ENCODE assay signal across 7 mouse cellular contexts in genomic region chr13:21913854-21914253, GRCm38 (mm10). TPM values are rescaled to one million over a fixed set of nuclear protein-coding genes. Genes with fewer than 3 reads are reported as not detected.
DNase-seq lines count a peak whose midpoint lies in the region; ATAC-seq and TF ChIP-seq lines count a peak whose summit lies in the region.

No protein-coding gene starts in this region.

- H3K27ac ChIP-seq in kidney, embryonic 15.5 days: no peak overlapping the region
- no peak overlapping the region for H3K27ac ChIP-seq in forebrain, embryonic 13.5 days
- H3K27ac ChIP-seq in liver, embryonic 16.5 days (ENCODE audit: low read length): no peak overlapping the region

- DNase-seq in kidney, postnatal 10 days: no peak
- DNase-seq in G1E (ENCODE audit: low spot score): no peak
- no peak for DNase-seq in gastrocnemius, adult 18-20 months (ENCODE audit: low spot score)
- DNase-seq in Muller cell, postnatal 12 days (ENCODE audit: inconsistent ontology term): no peak

- ATAC-seq in kidney, embryonic 15.5 days (replicated peaks; ENCODE audit: low FRiP score): no peak
- no peak for ATAC-seq in G1E (ENCODE audit: extremely low read depth, insufficient number of reproducible peaks, low FRiP score, poor library complexity, severe bottlenecking)
- no peak for ATAC-seq in forebrain, embryonic 13.5 days
- no peak; the same call in 1 of the 2 replicates for ATAC-seq in liver, embryonic 16.5 days (ENCODE audit: low read depth)

- WGBS in kidney, embryonic 15.5 days: 15% methylated on average over 8 of the region's 8 CpGs
- 7% methylated on average over 8 of the region's 8 CpGs for WGBS in forebrain, embryonic 13.5 days
- 4% methylated on average over 8 of the region's 8 CpGs for WGBS in liver, embryonic 16.5 days (ENCODE audit: insufficient replicate concordance)

- H3K9ac ChIP-seq in kidney, embryonic 15.5 days: no peak overlapping the region
- no peak overlapping the region for H3K9ac ChIP-seq in forebrain, embryonic 13.5 days
- H3K9ac ChIP-seq in liver, embryonic 16.5 days (ENCODE audit: low read depth, low read length): peak overlapping the region; percentile 44

- no peaks in the 10 kb centered on the region for H3K36me3 ChIP-seq in kidney, embryonic 15.5 days
- H3K36me3 ChIP-seq in G1E (replicated peaks): no peaks in the 10 kb centered on the region
- no peaks in the 10 kb centered on the region for H3K36me3 ChIP-seq in forebrain, embryonic 13.5 days (ENCODE audit: poor library complexity, severe bottlenecking)
- no peaks in the 10 kb centered on the region for H3K36me3 ChIP-seq in liver, embryonic 16.5 days (ENCODE audit: control insufficient read depth, insufficient read depth)

- H3K27me3 ChIP-seq in kidney, embryonic 15.5 days: peaks cover 16% of the 10 kb centered on the region
- no peaks in the 10 kb centered on the region for H3K27me3 ChIP-seq in G1E (ENCODE audit: insufficient read depth, low read length)
- H3K27me3 ChIP-seq in forebrain, embryonic 13.5 days: peaks cover 48% of the 10 kb centered on the region
- peaks cover 6% of the 10 kb centered on the region for H3K27me3 ChIP-seq in liver, embryonic 16.5 days (ENCODE audit: control insufficient read depth, insufficient read depth, low read depth, low read length)

- H3K4me2 ChIP-seq in kidney, embryonic 15.5 days: peak overlapping the region; percentile 53
- peak overlapping the region; percentile 41 for H3K4me2 ChIP-seq in forebrain, embryonic 13.5 days
- peak overlapping the region; percentile 73 for H3K4me2 ChIP-seq in liver, embryonic 16.5 days (ENCODE audit: low read depth, low read length)

- no peaks in the 10 kb centered on the region for H3K9me3 ChIP-seq in kidney, embryonic 15.5 days (replicated peaks)
- no peaks in the 10 kb centered on the region for H3K9me3 ChIP-seq in G1E (replicated peaks)
- no peaks in the 10 kb centered on the region for H3K9me3 ChIP-seq in forebrain, embryonic 13.5 days (replicated peaks)
- no peaks in the 10 kb centered on the region for H3K9me3 ChIP-seq in liver, embryonic 16.5 days (replicated peaks; ENCODE audit: control insufficient read depth, low read length)

- H3K4me3 ChIP-seq in kidney, embryonic 15.5 days (replicated peaks): peak overlapping the region; percentile 33
- peak overlapping the region; percentile 64 for H3K4me3 ChIP-seq in G1E (ENCODE audit: low read depth, low read length)
- H3K4me3 ChIP-seq in forebrain, embryonic 13.5 days: 0 out of 2 replicates have a peak overlapping the region, but pooled peaks have one; percentile 17
- H3K4me3 ChIP-seq in liver, embryonic 16.5 days (ENCODE audit: low read depth, low read length): peak overlapping the region; percentile 57

- no peak for TF ChIP-seq CTCF in G1E (IDR thresholded peaks at IDR 0.05; ENCODE audit: low read depth, low read length)

- H3K4me1 ChIP-seq in kidney, embryonic 15.5 days: peaks cover 19% of the 10 kb centered on the region; the same call in 1 of the 2 replicates
- H3K4me1 ChIP-seq in G1E (ENCODE audit: insufficient read depth, low read depth, low read length): peaks cover 51% of the 10 kb centered on the region
- H3K4me1 ChIP-seq in forebrain, embryonic 13.5 days: peaks cover 20% of the 10 kb centered on the region
- H3K4me1 ChIP-seq in liver, embryonic 16.5 days (ENCODE audit: control insufficient read depth, low read depth, low read length): peaks cover 23% of the 10 kb centered on the region

RNA-seq across cellular contexts. Expression of gene Zfp184, which starts 31.0 kb away (rescaled TPM):
- 12.1 and 12.5 TPM in 2 replicates for polyA plus RNA-seq in kidney, embryonic 15.5 days (2015; fragmentation: Nextera tagmentation; extraction: Ambion mirVana)
- 10.4 and 20.1 TPM in 2 replicates for total RNA-seq in G1E (2014; fragmentation: Nextera tagmentation)
- total RNA-seq in G1E (2017): 2.2 and 3.6 TPM in 2 replicates
- polyA plus RNA-seq in G1E (2012): 0.20 and 0.26 TPM in 2 replicates
- 25.4 and 29.2 TPM in 2 replicates for polyA plus RNA-seq in forebrain, embryonic 13.5 days (2015; fragmentation: Nextera tagmentation; extraction: Ambion mirVana)
- 0.55 and 0.56 TPM in 2 replicates for polyA plus RNA-seq in liver, embryonic 16.5 days (2015; fragmentation: Nextera tagmentation; extraction: Ambion mirVana)
- total RNA-seq in gastrocnemius, adult 18-20 months (2021): under 1 TPM; 0.48 to 0.69 TPM
